Mouse (Mus musculus): Measurements from ENCODE around the gene Kcng4. TPM values are rescaled to one million over a fixed set of nuclear protein-coding genes. Genes with fewer than 3 reads are reported as not detected.

The Kcng4 gene
- total and polyA plus RNA-seq, 2 experiments from 2014 or later = 0.28 to 1.6 TPM

DNA sequence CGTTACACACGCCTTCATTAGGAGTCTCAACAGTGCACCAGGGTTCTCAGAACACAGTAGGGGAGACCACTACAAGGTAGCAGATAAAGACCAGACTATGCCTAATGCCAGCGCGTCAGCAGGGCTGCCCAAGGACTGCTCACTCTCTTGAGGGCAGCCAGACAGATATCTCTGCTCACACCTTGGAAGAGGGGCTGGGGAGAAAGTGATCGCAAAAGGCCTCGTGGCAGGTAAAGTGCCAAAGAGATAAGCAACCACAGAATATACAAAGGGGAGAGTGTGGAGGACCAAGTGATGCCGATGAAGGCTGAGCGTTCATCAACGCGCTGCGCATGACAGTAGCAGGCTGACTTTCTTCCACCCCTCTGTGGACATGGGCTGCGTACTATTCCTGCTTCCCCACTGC, 31.1 kb downstream of the Kcng4 start:
- Histone ChIP-seq H3K4me1 (ENCODE audit: insufficient read depth, low read length) (peaks cover 10% of the 10 kb centered on the region), H3K9me3 (ENCODE audit: low read length) (no peaks in the 10 kb centered on the region), H3K27me3 (ENCODE audit: insufficient read depth, low read length) (no peaks in the 10 kb centered on the region), H3K4me2 (ENCODE audit: low read depth, low read length, poor library complexity, severe bottlenecking) (peak overlapping the region; percentile 87), H3K4me3 (ENCODE audit: low read depth, low read length) (peak overlapping the region; percentile 64), H3K36me3 (ENCODE audit: insufficient read depth, low read length) (peaks cover 32% of the 10 kb centered on the region), H3K9ac (replicated peaks; ENCODE audit: low read length, poor library complexity, severe bottlenecking) (peak overlapping the region; percentile 74), H3K27ac (ENCODE audit: low read depth, low read length) (0 out of 2 replicates have a peak overlapping the region, but pooled peaks have one; percentile 55)
- no peak for DNase-seq (ENCODE audit: low spot score)
- ATAC-seq (ENCODE audit: low FRiP score) = no peak
- WGBS = 41% methylated on average over 12 of the region's 12 CpGs
- no peak for TF ChIP-seq CTCF (IDR thresholded peaks at IDR 0.05)

DNA sequence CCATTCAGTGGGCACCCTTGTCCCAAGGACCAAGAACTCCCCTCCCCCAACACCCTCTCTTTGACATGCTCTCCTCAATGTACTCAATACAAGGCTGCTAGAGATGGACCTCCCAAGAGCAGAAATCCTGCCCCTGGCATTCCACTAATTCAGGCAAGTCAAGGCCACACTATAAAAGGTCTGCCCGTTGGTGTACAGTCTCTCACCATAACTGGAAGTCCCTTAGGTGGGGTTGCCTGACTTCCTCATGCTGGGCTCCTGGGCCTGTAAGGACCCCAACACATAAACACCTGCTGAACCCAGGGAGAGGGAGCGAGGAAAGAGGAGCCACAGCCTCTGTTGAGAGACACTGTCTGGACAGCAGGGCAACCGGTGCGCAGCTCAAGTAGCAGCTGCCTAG, 31.7 kb downstream of the Kcng4 start:
- Histone ChIP-seq H3K4me1 (ENCODE audit: insufficient read depth, low read length) (peaks cover 10% of the 10 kb centered on the region), H3K9ac (replicated peaks; ENCODE audit: low read length, poor library complexity, severe bottlenecking) (peak overlapping the region; percentile 74; the same call in 1 of the 2 replicates), H3K27ac (ENCODE audit: low read depth, low read length) (no peak overlapping the region), H3K4me2 (ENCODE audit: low read depth, low read length, poor library complexity, severe bottlenecking) (peak overlapping the region; percentile 87), H3K36me3 (ENCODE audit: insufficient read depth, low read length) (peaks cover 38% of the 10 kb centered on the region), H3K4me3 (ENCODE audit: low read depth, low read length) (peak overlapping the region; percentile 64; the same call in 1 of the 2 replicates), H3K27me3 (ENCODE audit: insufficient read depth, low read length) (no peaks in the 10 kb centered on the region), H3K9me3 (ENCODE audit: low read length) (no peaks in the 10 kb centered on the region)
- 92% methylated on average over 4 of the region's 4 CpGs for WGBS
- TF ChIP-seq CTCF (IDR thresholded peaks at IDR 0.05) = no peak
- ATAC-seq (ENCODE audit: low FRiP score) = no peak
- no peak for DNase-seq (ENCODE audit: low spot score)

DNA sequence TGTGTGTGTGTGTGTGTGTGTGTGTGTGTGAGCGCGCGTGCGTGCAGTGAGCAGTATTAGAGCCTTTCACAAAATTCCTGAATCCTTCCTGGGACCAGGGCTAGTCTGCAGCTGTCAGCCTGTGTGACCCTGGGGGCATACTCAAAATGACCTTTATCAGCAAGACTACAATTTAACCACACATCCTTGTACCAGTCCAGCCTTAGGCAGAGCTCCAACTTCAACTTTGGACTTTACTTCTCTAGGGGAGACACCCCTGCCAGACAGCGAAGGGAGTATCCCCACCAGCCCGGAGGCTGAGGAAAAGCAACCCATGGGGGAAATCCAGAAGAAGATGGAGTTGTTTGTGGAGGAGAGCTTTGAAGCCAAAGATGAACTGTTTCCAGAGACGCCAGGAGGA, 44.0 kb downstream of the Kcng4 start:
- H3K4me2 ChIP-seq (ENCODE audit: low read depth, low read length, poor library complexity, severe bottlenecking) = no peak overlapping the region
- TF ChIP-seq CTCF (IDR thresholded peaks at IDR 0.05) = no peak
- H3K4me3 ChIP-seq (ENCODE audit: low read depth, low read length) = no peak overlapping the region
- no peaks in the 10 kb centered on the region for H3K9me3 ChIP-seq (ENCODE audit: low read length)
- no peak for DNase-seq (ENCODE audit: low spot score)
- no peak overlapping the region for H3K9ac ChIP-seq (replicated peaks; ENCODE audit: low read length, poor library complexity, severe bottlenecking)
- H3K4me1 ChIP-seq (ENCODE audit: insufficient read depth, low read length) = no peaks in the 10 kb centered on the region
- H3K36me3 ChIP-seq (ENCODE audit: insufficient read depth, low read length) = no peaks in the 10 kb centered on the region
- WGBS = 91% methylated on average over 7 of the region's 7 CpGs
- no peak overlapping the region for H3K27ac ChIP-seq (ENCODE audit: low read depth, low read length)
- H3K27me3 ChIP-seq (ENCODE audit: insufficient read depth, low read length) = no peaks in the 10 kb centered on the region
- ATAC-seq (ENCODE audit: low FRiP score) = no peak

DNA sequence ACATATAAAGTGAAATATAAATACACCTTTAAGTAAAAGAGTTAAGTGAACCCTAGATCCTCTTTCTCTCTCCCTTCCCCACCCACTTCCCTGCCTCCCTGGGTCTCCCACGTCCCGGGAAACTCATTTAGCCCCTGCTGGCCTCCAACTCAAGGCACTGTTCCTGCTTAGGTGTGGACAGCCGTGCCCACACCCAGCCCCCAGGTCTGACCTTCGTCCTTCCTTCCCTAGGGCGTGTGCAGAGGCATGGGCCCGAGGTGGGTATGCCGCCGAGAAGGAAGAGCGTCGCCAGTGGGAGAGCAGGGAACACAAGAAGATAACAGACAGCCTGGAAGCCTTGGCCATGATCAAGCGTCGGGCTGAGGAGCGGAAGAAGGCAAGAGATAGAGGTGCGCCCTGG, 45.1 kb downstream of the Kcng4 start:
- DNase-seq (ENCODE audit: low spot score) (no peak), ATAC-seq (ENCODE audit: low FRiP score) (no peak)
- no peak for TF ChIP-seq CTCF (IDR thresholded peaks at IDR 0.05)
- no peaks in the 10 kb centered on the region for H3K4me1 ChIP-seq (ENCODE audit: insufficient read depth, low read length)
- no peaks in the 10 kb centered on the region for H3K27me3 ChIP-seq (ENCODE audit: insufficient read depth, low read length)
- H3K4me2 ChIP-seq (ENCODE audit: low read depth, low read length, poor library complexity, severe bottlenecking) = no peak overlapping the region
- no peak overlapping the region for H3K9ac ChIP-seq (replicated peaks; ENCODE audit: low read length, poor library complexity, severe bottlenecking)
- H3K27ac ChIP-seq (ENCODE audit: low read depth, low read length) = no peak overlapping the region
- no peak overlapping the region for H3K4me3 ChIP-seq (ENCODE audit: low read depth, low read length)
- no peaks in the 10 kb centered on the region for H3K36me3 ChIP-seq (ENCODE audit: insufficient read depth, low read length)
- no peaks in the 10 kb centered on the region for H3K9me3 ChIP-seq (ENCODE audit: low read length)
- 86% methylated on average over 14 of the region's 14 CpGs for WGBS

DNA sequence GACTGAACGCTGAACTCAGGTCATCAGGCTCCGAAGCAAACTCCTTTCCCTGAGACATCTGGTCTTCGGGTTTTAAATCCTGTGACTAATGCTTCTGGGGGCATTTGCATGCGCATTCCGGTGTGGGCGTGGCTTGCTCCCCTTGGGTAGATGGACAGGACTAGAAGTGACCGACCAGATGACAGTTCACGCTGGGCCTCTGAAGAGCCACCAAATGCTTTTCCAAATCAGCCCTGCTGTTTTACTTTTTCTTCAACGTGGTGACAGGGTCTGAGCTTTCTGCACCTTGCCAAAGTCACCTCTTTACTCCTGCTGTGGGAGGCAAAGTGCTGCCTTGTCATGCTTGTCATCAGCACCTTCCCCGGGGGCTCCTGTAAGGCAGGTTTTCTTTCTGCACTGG, 46.6 kb downstream of the Kcng4 start:
- Histone ChIP-seq H3K9ac (replicated peaks; ENCODE audit: low read length, poor library complexity, severe bottlenecking) (no peak overlapping the region), H3K9me3 (ENCODE audit: low read length) (no peaks in the 10 kb centered on the region), H3K27ac (ENCODE audit: low read depth, low read length) (no peak overlapping the region), H3K4me2 (ENCODE audit: low read depth, low read length, poor library complexity, severe bottlenecking) (no peak overlapping the region), H3K4me3 (ENCODE audit: low read depth, low read length) (no peak overlapping the region), H3K27me3 (ENCODE audit: insufficient read depth, low read length) (no peaks in the 10 kb centered on the region), H3K36me3 (ENCODE audit: insufficient read depth, low read length) (no peaks in the 10 kb centered on the region), H3K4me1 (ENCODE audit: insufficient read depth, low read length) (no peaks in the 10 kb centered on the region)
- TF ChIP-seq CTCF (IDR thresholded peaks at IDR 0.05) = no peak
- 20% methylated on average over 10 of the region's 10 CpGs for WGBS
- DNase-seq (ENCODE audit: low spot score) (no peak), ATAC-seq (ENCODE audit: low FRiP score) (no peak)

DNA sequence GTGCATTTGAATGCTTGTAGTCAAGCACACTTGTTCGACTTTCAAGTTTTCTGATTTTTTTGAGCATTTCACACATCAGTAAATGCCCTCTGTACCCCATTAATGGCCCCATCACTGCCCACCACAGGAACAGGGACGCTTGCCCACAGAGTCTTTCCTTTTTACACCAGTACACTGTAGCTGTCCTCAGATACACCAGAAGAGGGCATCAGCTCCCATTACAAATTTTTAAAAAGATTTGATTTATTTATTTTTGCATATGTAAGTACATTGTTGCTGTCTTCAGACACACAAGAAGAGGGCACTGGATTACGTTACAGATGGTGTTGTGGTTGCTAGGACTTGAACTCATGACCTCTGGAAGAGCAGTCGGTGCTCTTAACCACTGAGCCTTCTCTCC, 47.2 kb downstream of the Kcng4 start:
- 60% methylated on average over 4 of the region's 4 CpGs for WGBS
- TF ChIP-seq CTCF (IDR thresholded peaks at IDR 0.05) = peak; percentile 59

More for the DNA sequence above, 47.2 kb downstream of the Kcng4 start:
- Histone ChIP-seq H3K9me3 (ENCODE audit: low read length) (no peaks in the 10 kb centered on the region), H3K27me3 (ENCODE audit: insufficient read depth, low read length) (no peaks in the 10 kb centered on the region), H3K9ac (replicated peaks; ENCODE audit: low read length, poor library complexity, severe bottlenecking) (no peak overlapping the region), H3K27ac (ENCODE audit: low read depth, low read length) (no peak overlapping the region), H3K4me3 (ENCODE audit: low read depth, low read length) (no peak overlapping the region), H3K36me3 (ENCODE audit: insufficient read depth, low read length) (no peaks in the 10 kb centered on the region), H3K4me1 (ENCODE audit: insufficient read depth, low read length) (no peaks in the 10 kb centered on the region), H3K4me2 (ENCODE audit: low read depth, low read length, poor library complexity, severe bottlenecking) (no peak overlapping the region)
- DNase-seq (ENCODE audit: low spot score) (no peak), ATAC-seq (ENCODE audit: low FRiP score) (no peak)

All from midbrain, postnatal 0 days (tissue).